Mouse (Mus musculus) G1E (cell line): ENCODE measurements at regions not wholly inside any gene's neighbourhood (a gene's known extent, or its start where the extent isn't known, plus 50 kb on each side); places are given as distances from the start of the nearest gene placed in this dataset.

Experiments used
- CTCF ChIP-seq: IDR thresholded peaks from 2 replicates; pipeline ENCODE4 v1.5.1; 2012; ENCODE audit warnings: low read depth, low read length, inconsistent platforms, mixed read lengths
- GATA1 ChIP-seq: IDR thresholded peaks from 2 replicates; pipeline ENCODE4 v1.6.1; 2012; ENCODE audit warnings: borderline replicate concordance, low read length, inconsistent platforms, mixed read lengths
- POLR2AphosphoS5 ChIP-seq: IDR thresholded peaks from 2 replicates; pipeline ENCODE4 v1.6.1; 2012; ENCODE audit warnings: low read depth, low read length, inconsistent platforms; ENCODE audit not compliant: insufficient replicate concordance
- TAL1 ChIP-seq: conservative IDR thresholded peaks from 2 replicates; pipeline ENCODE4 v1.6.1; 2012; ENCODE audit warnings: low read depth, low read length, inconsistent platforms, mixed read lengths

GRCm38 (mm10) chr1:125149817-125150216 is 285.7 kb downstream of the Actr3 start:
- TF ChIP-seq CTCF (no peak), TAL1 (no peak), POLR2AphosphoS5 (no peak), GATA1 (no peak)
